Mouse (Mus musculus): Measurements from ENCODE around the gene Gm9268. TPM values are rescaled to one million over a fixed set of nuclear protein-coding genes. Genes with fewer than 3 reads are reported as not detected.

The Gm9268 gene
- total RNA-seq (2023): not detected

GRCm38 (mm10) chr7:43018465-43018864 lies at the start of gene Gm9268:
Gene Gm9268, plus strand, starts transcription at chr7:43018765.

Other genes with a start within 250 kb of the Gm9268 start
- gene Vmn2r62, start 225.2 kb upstream of the Gm9268 start, total RNA-seq (2023): not detected
- gene Gm2381, start 151.5 kb upstream of the Gm9268 start, total RNA-seq (2023): not detected
- not detected for gene Vmn2r63, start 84.9 kb upstream of the Gm9268 start, total RNA-seq (2023)
- not detected for gene Zfp936, start 95.5 kb downstream of the Gm9268 start, total RNA-seq (2023)